Mouse (Mus musculus) stomach, postnatal 0 days (tissue): ENCODE measurements at regions not wholly inside any gene's neighbourhood (a gene's known extent, or its start where the extent isn't known, plus 50 kb on each side); places are given as distances from the start of the nearest gene placed in this dataset.

Source experiments
- CTCF ChIP-seq: IDR thresholded peaks from 2 replicates; pipeline ENCODE4 v1.5.1; 2016; ENCODE audit warnings: antibody characterized with exemption, low read depth, mild to moderate bottlenecking, moderate library complexity
- EP300 ChIP-seq: optimal IDR thresholded peaks from 2 replicates; pipeline ENCODE3; 2016; ENCODE audit warnings: antibody characterized with exemption

DNA sequence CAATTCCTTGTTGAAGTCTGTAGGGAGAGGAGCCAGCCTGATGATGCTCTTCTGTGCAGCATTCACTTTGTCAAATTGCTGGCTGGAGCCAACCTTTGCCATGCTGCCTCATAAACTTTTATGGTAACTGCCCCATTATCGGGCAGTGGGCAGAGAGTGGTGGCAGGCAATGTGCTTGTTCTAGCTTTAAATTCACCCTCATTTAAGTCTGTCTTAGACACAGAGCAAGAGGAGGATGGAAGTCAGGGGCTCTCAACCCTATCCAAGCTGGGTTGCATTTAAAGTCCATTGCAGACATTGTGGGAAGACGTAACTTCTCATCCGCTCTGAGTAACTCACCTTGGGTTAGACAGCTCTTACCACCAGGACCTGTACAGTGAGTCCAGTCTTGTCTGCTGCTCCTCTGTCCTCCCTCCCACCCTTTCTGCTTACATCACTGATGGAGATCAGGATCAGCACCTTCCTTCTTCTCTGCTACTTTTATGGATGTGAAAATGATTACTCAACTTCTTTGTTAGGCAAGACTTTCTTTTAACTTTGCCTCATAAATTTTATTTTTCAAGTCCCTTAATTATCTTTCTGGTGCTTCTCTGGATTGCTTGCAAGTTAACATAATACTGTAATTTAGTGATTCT is 415.3 kb downstream of the Plcl1 start:
- no peak for TF ChIP-seq CTCF
- TF ChIP-seq EP300, result no peak
